Mouse (Mus musculus) C2C12 (cell line): ENCODE results near the gene Clybl.

Source experiments
- CEBPB ChIP-seq: IDR thresholded peaks from one replicate; pipeline ENCODE4 v1.6.1; 2011; ENCODE audit warnings: low read depth, mild to moderate bottlenecking, control low read depth, moderate library complexity
- CTCF ChIP-seq: IDR thresholded peaks from one replicate; pipeline ENCODE4 v1.5.1; 2011; ENCODE audit not compliant: control insufficient read depth, insufficient read depth, insufficient read length
- FOSL1 ChIP-seq: IDR thresholded peaks from one replicate; pipeline ENCODE4 v1.8.0; 2011; ENCODE audit warnings: mild to moderate bottlenecking, low read length; ENCODE audit not compliant: poor library complexity, insufficient read depth, severe bottlenecking
- MAX ChIP-seq: IDR thresholded peaks from one replicate; pipeline ENCODE4 v1.6.1; 2011; ENCODE audit warnings: mild to moderate bottlenecking, control low read depth
- MYOD1 ChIP-seq: IDR thresholded peaks from one replicate; pipeline ENCODE4 v1.6.1; 2011; ENCODE audit warnings: low read depth; ENCODE audit not compliant: control insufficient read depth, insufficient read length
- MYOG ChIP-seq: IDR thresholded peaks from one replicate; pipeline ENCODE4 v1.6.1; 2011; ENCODE audit not compliant: control insufficient read depth, insufficient read length; ENCODE audit errors: extremely low read depth
- USF1 ChIP-seq: IDR thresholded peaks from one replicate; pipeline ENCODE4 v1.6.1; 2011; ENCODE audit warnings: low read depth, mild to moderate bottlenecking, control low read depth, moderate library complexity

DNA sequence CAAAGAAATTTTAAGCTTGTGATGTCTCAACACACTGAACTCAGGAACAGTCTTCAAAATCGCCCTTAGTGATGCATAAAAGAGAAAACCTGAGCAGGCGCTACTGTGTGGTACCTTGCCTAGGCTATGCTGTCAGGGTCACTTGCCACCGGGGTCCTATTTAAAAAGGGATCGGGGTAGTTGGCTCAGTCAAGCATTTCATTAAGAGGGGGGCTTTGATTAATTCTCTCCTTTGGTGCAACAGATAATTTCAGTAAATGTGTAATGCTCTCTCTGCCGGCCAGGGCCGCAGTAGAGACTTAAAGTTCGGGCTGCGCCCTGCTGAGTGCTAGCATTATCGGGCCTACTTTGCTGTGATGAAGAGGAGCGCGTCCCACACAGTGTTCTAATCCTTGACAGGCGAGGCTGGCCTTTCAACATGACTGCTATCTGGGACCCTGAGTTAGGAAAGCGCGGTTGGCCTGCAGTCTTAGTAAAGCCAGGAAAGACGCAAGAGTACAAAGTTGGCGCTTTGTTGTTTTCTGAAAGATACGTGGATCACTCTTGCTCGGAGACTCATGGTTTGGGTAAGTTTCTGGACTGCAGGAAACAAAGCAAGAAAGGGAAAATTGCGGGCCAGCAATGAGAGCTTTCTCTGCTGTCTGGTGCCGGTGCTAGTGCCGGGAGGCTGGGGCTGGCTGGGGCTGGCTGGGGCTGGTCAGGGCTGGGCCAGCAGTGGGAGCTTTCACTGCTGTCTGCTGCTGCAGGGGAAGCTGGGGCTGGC, 99.0 kb downstream of the Clybl start:
- TF ChIP-seq MAX (no peak), CTCF (no peak), CEBPB (no peak), USF1 (no peak), MYOD1 (no peak), MYOG (no peak), FOSL1 (no peak)
